Mouse (Mus musculus): ENCODE data around the gene Myo15b.

DNA sequence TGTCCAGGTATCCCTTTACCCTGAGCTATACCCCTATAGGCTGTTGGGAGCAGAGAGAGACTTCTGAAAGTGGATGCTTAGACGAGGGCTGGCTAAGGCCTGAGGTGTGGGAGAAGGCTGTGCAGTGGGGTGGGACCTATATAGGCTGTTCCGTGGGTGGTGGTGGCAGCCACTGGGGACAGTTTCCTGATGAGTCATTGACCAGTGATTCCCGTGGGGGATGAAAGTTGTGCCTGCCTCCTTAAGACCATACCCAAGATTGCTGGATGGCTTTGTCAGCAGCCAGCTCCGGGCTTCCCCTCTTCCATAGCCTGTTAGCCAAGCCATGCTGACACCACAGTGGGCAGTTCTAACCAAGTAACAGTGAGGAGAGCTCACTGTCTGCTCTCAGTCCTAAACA is 37.2 kb upstream of the Myo15b start:
- TF ChIP-seq CTCF (IDR thresholded peaks at IDR 0.05), result no peak
- TF ChIP-seq EP300 (IDR thresholded peaks at IDR 0.05; ENCODE audit: insufficient read depth, low read depth, low read length), result no peak
- TF ChIP-seq POLR2A (IDR thresholded peaks at IDR 0.05; ENCODE audit: insufficient read depth, low read depth, low read length), result no peak
